Mouse (Mus musculus) MEL (cell line): ENCODE measurements at regions not wholly inside any gene's neighbourhood (a gene's known extent, or its start where the extent isn't known, plus 50 kb on each side); places are given as distances from the start of the nearest gene placed in this dataset.

Experiments
- CTCF ChIP-seq, 3 experiments: IDR thresholded peaks in 2 of 3; conservative IDR thresholded peaks in 1 of 3; 2 replicates each; pipeline ENCODE4 v1.5.1; 2011 to 2012; ENCODE audit warnings: low read length in 3 of 3, low read depth in 2 of 3, mild to moderate bottlenecking in 2 of 3, improper control_type of control experiment in 1 of 3, inconsistent platforms in 1 of 3, mixed read lengths in 1 of 3, moderate library complexity in 1 of 3; ENCODE audit not compliant: control insufficient read depth in 1 of 3, insufficient read depth in 1 of 3, poor library complexity in 1 of 3, severe bottlenecking in 1 of 3
- E2F4 ChIP-seq: IDR thresholded peaks from 2 replicates; pipeline ENCODE4 v1.6.1; 2011; ENCODE audit warnings: low read depth, low read length, improper control_type of control experiment, borderline replicate concordance
- EP300 ChIP-seq, 2 experiments: IDR thresholded peaks; 2 replicates each; pipeline ENCODE4 v1.6.1; 2011; ENCODE audit warnings: improper control_type of control experiment in 2 of 2, low read length in 2 of 2, low read depth in 1 of 2, mild to moderate bottlenecking in 1 of 2
- MAFK ChIP-seq: IDR thresholded peaks from 2 replicates; pipeline ENCODE4 v1.6.1; 2011; ENCODE audit warnings: low read depth, mild to moderate bottlenecking, low read length, improper control_type of control experiment, borderline replicate concordance
- MAX ChIP-seq: IDR thresholded peaks from 2 replicates; pipeline ENCODE4 v1.6.1; 2011; ENCODE audit warnings: low read length, improper control_type of control experiment
- NELFE ChIP-seq: IDR thresholded peaks from 2 replicates; pipeline ENCODE4 v1.6.1; 2011; ENCODE audit warnings: low read depth, low read length, improper control_type of control experiment
- POLR2A ChIP-seq, 2 experiments: IDR thresholded peaks; 2 replicates each; pipeline ENCODE4 v1.6.1; 2011 to 2012; ENCODE audit warnings: low read length in 2 of 2, mild to moderate bottlenecking in 2 of 2, control low read depth in 1 of 2, improper control_type of control experiment in 1 of 2, low read depth in 1 of 2, moderate library complexity in 1 of 2; ENCODE audit not compliant: control insufficient read depth in 1 of 2, insufficient read depth in 1 of 2, poor library complexity in 1 of 2
- SMC3 ChIP-seq: IDR thresholded peaks from 2 replicates; pipeline ENCODE4 v1.6.1; 2011; ENCODE audit warnings: low read depth, low read length, improper control_type of control experiment
- TAL1 ChIP-seq: IDR thresholded peaks from 2 replicates; pipeline ENCODE4 v1.6.1; 2012; ENCODE audit warnings: mild to moderate bottlenecking, inconsistent platforms, low read length, moderate library complexity, mixed read lengths
- ZC3H11A ChIP-seq: IDR thresholded peaks from 2 replicates; pipeline ENCODE4 v1.6.1; 2012; ENCODE audit warnings: low read depth, mild to moderate bottlenecking, inconsistent platforms, low read length, improper control_type of control experiment
- ZMIZ1 ChIP-seq: IDR thresholded peaks from 2 replicates; pipeline ENCODE4 v1.6.1; 2012; ENCODE audit warnings: low read depth, mild to moderate bottlenecking, inconsistent platforms, low read length, improper control_type of control experiment, moderate library complexity
- ZNF384 ChIP-seq: IDR thresholded peaks from 2 replicates; pipeline ENCODE4 v1.6.1; 2012; ENCODE audit warnings: low read depth, mild to moderate bottlenecking, inconsistent platforms, low read length, improper control_type of control experiment

DNA sequence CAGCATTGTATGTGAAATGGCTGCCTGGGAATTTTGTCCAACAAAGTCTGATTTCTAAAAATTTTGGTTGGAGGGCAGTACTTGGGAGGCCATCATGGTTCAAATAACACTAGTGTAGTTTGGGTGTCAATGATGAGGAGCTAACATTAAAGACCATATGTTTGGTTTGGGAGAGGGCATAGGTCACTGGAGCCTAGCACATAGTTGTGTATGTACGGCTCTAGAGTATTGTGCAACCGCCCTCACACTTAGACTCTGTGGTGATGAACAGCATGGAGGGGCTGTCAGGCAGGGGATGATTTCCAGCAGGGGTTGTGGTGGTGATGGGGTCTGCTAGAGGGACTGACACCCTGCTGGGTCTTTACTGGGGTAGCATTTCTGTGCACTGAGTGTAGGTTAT, 117.0 kb upstream of the Gm30302 start:
- TF ChIP-seq POLR2A (IDR thresholded peaks at IDR 0.05; ENCODE audit: control insufficient read depth in 1 of 2, insufficient read depth in 1 of 2, low read depth in 1 of 2, low read length in 2 of 2, poor library complexity in 1 of 2) = no peak
- no peak for TF ChIP-seq NELFE
- no peak for TF ChIP-seq MAFK
- TF ChIP-seq CTCF (IDR thresholded peaks at IDR 0.05 in 2 of 3, conservative IDR thresholded peaks at IDR 0.05 in 1 of 3; ENCODE audit: control insufficient read depth in 1 of 3, insufficient read depth in 1 of 3, low read depth in 2 of 3, low read length in 3 of 3, poor library complexity in 1 of 3, severe bottlenecking in 1 of 3) = no peak
- TF ChIP-seq SMC3 = no peak
- no peak for TF ChIP-seq TAL1
- TF ChIP-seq EP300 (IDR thresholded peaks at IDR 0.05; ENCODE audit: low read depth in 1 of 2, low read length in 2 of 2) = no peak
- no peak for TF ChIP-seq MAX
- no peak for TF ChIP-seq E2F4
- no peak for TF ChIP-seq ZNF384
- TF ChIP-seq ZC3H11A = no peak
- TF ChIP-seq ZMIZ1 = no peak
